15 mouse cellular contexts compared by ENCODE assay signal in genomic region chr9:34920116-34920515, GRCm38 (mm10).
"Had no signal": no experiment of that assay in that cellular context is flagged by ENCODE, and none has a peak within 500 bp of the region (broad histone marks: within the 10 kb centered on the region; RNA-seq: fewer than 3 reads in every experiment).

No protein-coding gene starts in this region.

- ATAC-seq: intestine, embryonic 15.5 days; lung, postnatal 0 days; midbrain, embryonic 13.5 days had no signal

- H3K27me3 ChIP-seq: liver, embryonic 15.5 days; midbrain, embryonic 13.5 days; neural tube, embryonic 12.5 days had no signal

- H3K4me1 ChIP-seq: intestine, embryonic 15.5 days; limb, embryonic 10.5 days; liver, embryonic 15.5 days; neural tube, embryonic 12.5 days had no signal

- H3K4me2 ChIP-seq: intestine, embryonic 15.5 days; liver, embryonic 11.5 days; liver, embryonic 15.5 days; midbrain, embryonic 13.5 days; neural tube, embryonic 12.5 days had no signal

- H3K27ac ChIP-seq: intestine, embryonic 15.5 days; limb, embryonic 10.5 days; liver, embryonic 15.5 days; midbrain, embryonic 13.5 days; neural tube, embryonic 12.5 days had no signal

- H3K4me3 ChIP-seq: intestine, embryonic 15.5 days; limb, embryonic 10.5 days; liver, embryonic 15.5 days; midbrain, embryonic 13.5 days; neural tube, embryonic 12.5 days had no signal

- H3K9me3 ChIP-seq: intestine, embryonic 15.5 days; limb, embryonic 10.5 days; liver, embryonic 15.5 days; midbrain, embryonic 13.5 days; neural tube, embryonic 12.5 days had no signal

- H3K36me3 ChIP-seq: intestine, embryonic 15.5 days; limb, embryonic 10.5 days; liver, embryonic 15.5 days; midbrain, embryonic 13.5 days; neural tube, embryonic 12.5 days had no signal

- DNase-seq: kidney, adult 18-20 months; kidney, postnatal 10 days; kidney, postnatal 4 days; lung, adult 2 months; lung, postnatal 36 days; retina, postnatal 1 day; right cerebral cortex, postnatal 4 days; spleen, adult 18-20 months had no signal

- H3K9ac ChIP-seq: intestine, embryonic 15.5 days; liver, embryonic 15.5 days; midbrain, embryonic 13.5 days; neural tube, embryonic 12.5 days had no signal
